Mouse (Mus musculus) stomach, embryonic 16.5 days (tissue): ENCODE measurements around the gene Trim12c. TPM values are rescaled to one million over a fixed set of nuclear protein-coding genes. Genes with fewer than 3 reads are reported as not detected.

Source experiments
- polyA plus RNA-seq: library from polyadenylated mRNA; unstranded; fragments of >200 nt; fragmentation: Nextera tagmentation; extraction: Ambion mirVana; gene quantifications from 2 replicates; pipeline ENCODE4 v1.2.1, GENCODE M21; 2015

Trim12c gene
- polyA plus RNA-seq, 1 experiment from 2014 or later = 2.8 TPM

Other genes with a start within 250 kb of the Trim12c start
- not detected in 2 replicates for gene Olfr646, start 248.5 kb downstream of the Trim12c start, polyA plus RNA-seq
- not detected in 2 replicates for gene Ubqln5, start 223.5 kb downstream of the Trim12c start, polyA plus RNA-seq
- gene Olfr643, start 216.0 kb downstream of the Trim12c start, polyA plus RNA-seq = not detected in 2 replicates
- not detected in 2 replicates for gene Ubqln3, start 210.1 kb downstream of the Trim12c start, polyA plus RNA-seq
- not detected in 2 replicates for gene Ubqlnl, start 202.8 kb downstream of the Trim12c start, polyA plus RNA-seq
- gene Olfm5, start 188.5 kb downstream of the Trim12c start, polyA plus RNA-seq = not detected in 2 replicates
- 0.26 and 0.27 TPM in 2 replicates for gene Olfr648, start 170.0 kb downstream of the Trim12c start, polyA plus RNA-seq
- not detected in 2 replicates for gene Olfr649, start 157.4 kb downstream of the Trim12c start, polyA plus RNA-seq
- 0.87 and 0.89 TPM in 2 replicates for gene Trim6, start 134.6 kb downstream of the Trim12c start, polyA plus RNA-seq
- gene Trim34a, start 108.9 kb downstream of the Trim12c start, polyA plus RNA-seq = 1.8 and 2.2 TPM in 2 replicates
- gene Trim5, start 65.3 kb downstream of the Trim12c start, polyA plus RNA-seq = 0.54 and 0.62 TPM in 2 replicates
- 5.3 and 6.1 TPM in 2 replicates for gene Trim12a, start 37.9 kb downstream of the Trim12c start, polyA plus RNA-seq
- gene Trim34b, start 23.9 kb downstream of the Trim12c start, polyA plus RNA-seq = not detected in 2 replicates
- gene Trim30b, start 16.5 kb upstream of the Trim12c start, polyA plus RNA-seq = 0.22 and 0.31 TPM in 2 replicates
- 0.25 and 0.26 TPM in 2 replicates for gene Trim30c, start 47.5 kb upstream of the Trim12c start, polyA plus RNA-seq
- gene Trim30a, start 111.8 kb upstream of the Trim12c start, polyA plus RNA-seq = 1.8 and 2.4 TPM in 2 replicates
- gene Trim30d, start 154.5 kb upstream of the Trim12c start, polyA plus RNA-seq = 0.62 and 1.1 TPM in 2 replicates
- gene Olfr651, start 196.8 kb upstream of the Trim12c start, polyA plus RNA-seq = not detected in 2 replicates
- gene Olfr652, start 207.5 kb upstream of the Trim12c start, polyA plus RNA-seq = not detected in 2 replicates
- not detected in 2 replicates for gene Olfr653, start 224.0 kb upstream of the Trim12c start, polyA plus RNA-seq
- gene Olfr654, start 233.7 kb upstream of the Trim12c start, polyA plus RNA-seq = not detected in 2 replicates
- not detected in 2 replicates for gene Olfr655, start 248.4 kb upstream of the Trim12c start, polyA plus RNA-seq